Mouse (Mus musculus) lung, embryonic 15.5 days (tissue): ENCODE results near the gene Hpcal4. TPM values are rescaled to one million over a fixed set of nuclear protein-coding genes. Genes with fewer than 3 reads are reported as not detected.
A peak's percentile ranks its signal among the peaks of the same experiment; 100 is the strongest.

Source experiments
- ATAC-seq: fragments of 200-750 bp; cut with Nextera tagmentation; 2 replicates; pipeline ENCODE4 v1.8.0; 2017; ENCODE audit warnings: moderate number of reproducible peaks, borderline replicate concordance; ENCODE audit not compliant: low FRiP score, low TSS enrichment; ENCODE audit errors: extremely low read depth
- H3K27ac ChIP-seq: fragments of 300-500 bp; sonication (generic); 2 replicates; pipeline ENCODE4 v1.5.1; 2015; ENCODE audit warnings: moderate library complexity, mild to moderate bottlenecking, inconsistent platforms
- H3K27me3 ChIP-seq: fragments of 300-500 bp; sonication (generic); 2 replicates; pipeline ENCODE4 v1.6.1; 2015; ENCODE audit warnings: inconsistent platforms
- H3K36me3 ChIP-seq: fragments of 300-500 bp; sonication (generic); 2 replicates; pipeline ENCODE4 v1.6.1; 2015; ENCODE audit warnings: inconsistent platforms
- H3K4me1 ChIP-seq: fragments of 300-500 bp; sonication (generic); 2 replicates; pipeline ENCODE4 v1.6.1; 2015; ENCODE audit warnings: inconsistent platforms
- H3K4me2 ChIP-seq: fragments of 300-500 bp; sonication (generic); 2 replicates; pipeline ENCODE4 v1.6.1; 2015; ENCODE audit warnings: inconsistent platforms, mild to moderate bottlenecking, moderate library complexity
- H3K4me3 ChIP-seq: fragments of 300-500 bp; sonication (generic); 2 replicates; pipeline ENCODE4 v1.5.1; 2015; ENCODE audit warnings: mild to moderate bottlenecking, inconsistent platforms
- H3K9ac ChIP-seq: fragments of 300-500 bp; sonication (generic); 2 replicates; pipeline ENCODE4 v1.6.1; 2015; ENCODE audit warnings: inconsistent platforms
- H3K9me3 ChIP-seq: fragments of 300-500 bp; sonication (generic); 2 replicates; pipeline ENCODE4 v1.6.1; 2016; ENCODE audit warnings: inconsistent platforms
- WGBS: fragments of 180-500 bp; shearing (Covaris S2); methylation state at CpG from one replicate; pipeline ENCODE4 v1.1.7; 2015; 5-methylcytosine and 5-hydroxymethylcytosine counted together
- polyA plus RNA-seq: library from polyadenylated mRNA; unstranded; fragments of >200 nt; fragmentation: Nextera tagmentation; extraction: Ambion mirVana; gene quantifications from 2 replicates; pipeline ENCODE4 v1.2.1, GENCODE M21; 2015

The Hpcal4 gene
- polyA plus RNA-seq, 1 experiment from 2014 or later = 0.37 TPM

DNA sequence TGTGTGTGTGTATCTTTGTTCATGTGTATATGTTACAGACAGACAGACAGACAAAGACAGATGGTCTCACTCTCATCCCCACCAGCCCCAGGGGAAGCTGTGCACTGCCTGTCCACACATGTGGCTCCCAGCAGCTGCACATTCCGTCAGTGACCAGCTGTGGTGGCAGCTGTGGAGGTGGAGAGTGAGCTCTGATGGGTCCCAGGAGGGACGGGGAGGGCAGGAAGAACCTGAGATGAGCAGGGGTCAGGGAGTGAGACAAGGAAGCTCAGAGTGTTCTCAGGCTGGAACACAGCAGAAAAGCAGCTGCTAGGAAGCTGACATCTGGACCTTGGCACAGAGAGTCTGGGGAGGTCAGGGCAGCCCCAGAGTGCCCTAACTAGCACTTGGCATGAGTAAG, 45.2 kb downstream of the Hpcal4 start:
- no peak overlapping the region for H3K9ac ChIP-seq
- peak; percentile 71; the same call in 1 of the 2 replicates for ATAC-seq
- WGBS = 24% methylated on average over 2 of the region's 2 CpGs
- no peaks in the 10 kb centered on the region for H3K36me3 ChIP-seq
- H3K4me1 ChIP-seq = peaks cover 39% of the 10 kb centered on the region
- no peaks in the 10 kb centered on the region for H3K9me3 ChIP-seq
- peak overlapping the region; percentile 35; the same call in 1 of the 2 replicates for H3K27ac ChIP-seq
- no peak overlapping the region for H3K4me3 ChIP-seq
- H3K4me2 ChIP-seq = no peak overlapping the region
- H3K27me3 ChIP-seq = peaks cover 12% of the 10 kb centered on the region; the same call in 1 of the 2 replicates

- 0 out of 2 replicates have a peak overlapping the region, but pooled peaks have one; percentile 35 for H3K27ac ChIP-seq
- 45% methylated on average over 11 of the region's 11 CpGs for WGBS
- H3K4me1 ChIP-seq = peaks cover 48% of the 10 kb centered on the region
- H3K4me3 ChIP-seq = no peak overlapping the region
- H3K36me3 ChIP-seq = no peaks in the 10 kb centered on the region
- no peak overlapping the region for H3K9ac ChIP-seq
- no peak overlapping the region for H3K4me2 ChIP-seq
- no peaks in the 10 kb centered on the region for H3K9me3 ChIP-seq
- peaks cover 20% of the 10 kb centered on the region for H3K27me3 ChIP-seq
- no peak for ATAC-seq
These were observed 46.1 kb downstream of the Hpcal4 start for GRCm38 (mm10) chr4:123229166-123229565.

- peaks cover 44% of the 10 kb centered on the region for H3K4me1 ChIP-seq
- peak overlapping the region; percentile 94; the same call in 1 of the 2 replicates for H3K4me2 ChIP-seq
- no peak overlapping the region for H3K4me3 ChIP-seq
- ATAC-seq = no peak
- no peak overlapping the region for H3K27ac ChIP-seq
- no peak overlapping the region for H3K9ac ChIP-seq
- no peaks in the 10 kb centered on the region for H3K9me3 ChIP-seq
- WGBS = 55% methylated on average over 3 of the region's 3 CpGs
- H3K36me3 ChIP-seq = no peaks in the 10 kb centered on the region
- H3K27me3 ChIP-seq = peaks cover 34% of the 10 kb centered on the region
These were observed 49.8 kb downstream of the Hpcal4 start for GRCm38 (mm10) chr4:123232841-123233240.

- H3K4me1 ChIP-seq = peaks cover 41% of the 10 kb centered on the region
- peak within 1 kb of the TSS; percentile 47 for H3K4me3 ChIP-seq
- 2% methylated on average over 47 of the region's 52 CpGs for WGBS
- peak; percentile 35 for ATAC-seq
- no peaks in the 10 kb centered on the region for H3K9me3 ChIP-seq
- no peaks in the 10 kb centered on the region for H3K36me3 ChIP-seq
- H3K27ac ChIP-seq = peak within 1 kb of the TSS; percentile 15; the same call in 1 of the 2 replicates
- H3K27me3 ChIP-seq = peaks cover 40% of the 10 kb centered on the region
- H3K4me2 ChIP-seq = peak within 1 kb of the TSS; percentile 94
- peak within 1 kb of the TSS; percentile 32 for H3K9ac ChIP-seq
These were observed 50.6 kb downstream of the Hpcal4 start, which contains the start of gene Heyl for GRCm38 (mm10) chr4:123233492-123234084. Gene Heyl, plus strand, starts transcription at chr4:123233556.

- peak overlapping the region; percentile 47 for H3K4me3 ChIP-seq
- WGBS = 68% methylated on average over 9 of the region's 9 CpGs
These were observed 52.9 kb downstream of the Hpcal4 start for GRCm38 (mm10) chr4:123235835-123236430.

DNA sequence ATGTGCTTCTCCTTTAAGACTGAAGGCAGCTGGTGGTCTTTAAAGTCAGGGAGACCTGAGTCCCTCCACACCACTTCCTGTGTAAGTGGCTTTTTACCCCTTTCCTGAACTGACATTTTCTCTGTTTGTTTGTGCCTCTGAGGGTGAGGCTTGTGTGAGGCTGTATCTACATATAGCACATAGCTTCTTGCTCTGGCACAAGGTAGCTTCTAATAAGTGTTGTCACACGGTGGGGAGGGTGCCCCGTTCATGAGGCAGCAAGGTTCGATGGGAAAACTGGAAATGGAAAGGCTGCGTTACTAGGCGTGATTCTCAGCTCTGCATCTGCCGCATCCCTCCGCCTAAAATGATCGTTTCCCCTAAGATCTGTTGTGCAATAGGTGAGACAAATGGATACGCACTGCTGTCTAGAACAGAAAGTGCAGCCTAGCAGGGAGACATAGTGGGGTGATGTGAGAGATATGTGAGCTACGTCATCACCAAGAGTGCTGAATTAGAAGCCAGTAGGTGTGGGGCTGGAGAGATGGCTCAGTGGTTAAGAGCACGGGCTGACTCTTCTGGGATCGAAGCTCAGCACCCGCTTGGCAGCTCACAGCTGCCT, 53.5 kb downstream of the Hpcal4 start:
- peaks cover 45% of the 10 kb centered on the region for H3K4me1 ChIP-seq
- H3K9ac ChIP-seq = no peak overlapping the region
- H3K4me3 ChIP-seq = peak overlapping the region; percentile 47

More at GRCm38 (mm10) chr4:123235835-123236430, 52.9 kb downstream of the Hpcal4 start:
- no peak for ATAC-seq
- Histone ChIP-seq H3K27me3 (peaks cover 63% of the 10 kb centered on the region), H3K36me3 (no peaks in the 10 kb centered on the region), H3K9ac (no peak overlapping the region), H3K27ac (peak overlapping the region; percentile 57), H3K4me1 (peaks cover 45% of the 10 kb centered on the region), H3K4me2 (peak overlapping the region; percentile 94), H3K9me3 (no peaks in the 10 kb centered on the region)

DNA sequence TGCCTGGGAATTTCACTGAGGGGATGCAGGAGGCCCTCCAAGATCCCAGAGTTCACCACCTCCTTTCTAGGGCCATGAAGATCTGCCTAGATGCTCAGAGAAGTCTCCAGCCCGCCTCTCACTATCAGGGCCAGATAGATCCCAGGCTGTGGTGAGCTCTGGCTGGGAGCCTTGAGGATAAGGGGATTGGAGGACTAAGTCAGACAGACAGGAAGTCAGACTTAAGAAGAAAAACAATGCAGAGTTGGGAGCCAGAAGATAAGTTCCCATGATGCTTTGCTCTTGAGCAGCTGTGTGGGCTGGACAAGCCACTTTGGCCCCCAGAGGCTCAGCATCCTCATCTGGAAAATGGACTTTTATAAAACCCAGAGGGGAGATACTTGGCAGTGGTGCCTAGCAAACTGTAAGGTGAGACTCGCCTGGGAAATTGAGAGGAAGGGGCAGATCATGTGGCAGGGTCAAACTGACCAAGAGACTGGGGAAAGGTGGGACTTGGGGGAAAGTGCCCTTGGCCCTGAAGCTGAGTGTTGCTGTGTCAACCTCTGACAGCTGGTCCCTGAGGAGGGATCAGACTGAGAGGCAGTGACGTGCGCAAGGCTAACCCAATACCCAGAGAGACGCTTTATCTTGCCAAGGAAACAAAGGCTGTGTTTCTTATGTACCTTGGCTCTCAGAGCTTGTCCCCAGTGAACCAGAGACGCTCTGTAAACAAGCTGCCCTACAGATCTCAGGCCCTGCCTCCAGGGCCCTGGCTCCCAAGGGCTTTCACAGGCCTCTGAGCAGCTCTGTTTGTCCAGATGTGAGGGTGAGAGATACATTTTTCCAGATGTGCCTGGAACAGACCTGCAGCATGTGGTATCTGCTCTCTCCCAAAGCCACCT, 54.6 kb downstream of the Hpcal4 start:
- Histone ChIP-seq H3K27ac (peak overlapping the region; percentile 57), H3K27me3 (peaks cover 60% of the 10 kb centered on the region), H3K4me3 (no peak overlapping the region), H3K9ac (no peak overlapping the region), H3K4me2 (peak overlapping the region; percentile 94), H3K4me1 (peaks cover 45% of the 10 kb centered on the region), H3K9me3 (no peaks in the 10 kb centered on the region), H3K36me3 (no peaks in the 10 kb centered on the region)
- ATAC-seq = peak; percentile 16; the same call in 1 of the 2 replicates
- WGBS = 51% methylated on average over 6 of the region's 6 CpGs

More for the DNA sequence above, 53.5 kb downstream of the Hpcal4 start:
- no peak for ATAC-seq
- Histone ChIP-seq H3K36me3 (no peaks in the 10 kb centered on the region), H3K27ac (peak overlapping the region; percentile 57), H3K27me3 (peaks cover 66% of the 10 kb centered on the region), H3K4me2 (peak overlapping the region; percentile 94), H3K9me3 (no peaks in the 10 kb centered on the region)
- 53% methylated on average over 13 of the region's 13 CpGs for WGBS

DNA sequence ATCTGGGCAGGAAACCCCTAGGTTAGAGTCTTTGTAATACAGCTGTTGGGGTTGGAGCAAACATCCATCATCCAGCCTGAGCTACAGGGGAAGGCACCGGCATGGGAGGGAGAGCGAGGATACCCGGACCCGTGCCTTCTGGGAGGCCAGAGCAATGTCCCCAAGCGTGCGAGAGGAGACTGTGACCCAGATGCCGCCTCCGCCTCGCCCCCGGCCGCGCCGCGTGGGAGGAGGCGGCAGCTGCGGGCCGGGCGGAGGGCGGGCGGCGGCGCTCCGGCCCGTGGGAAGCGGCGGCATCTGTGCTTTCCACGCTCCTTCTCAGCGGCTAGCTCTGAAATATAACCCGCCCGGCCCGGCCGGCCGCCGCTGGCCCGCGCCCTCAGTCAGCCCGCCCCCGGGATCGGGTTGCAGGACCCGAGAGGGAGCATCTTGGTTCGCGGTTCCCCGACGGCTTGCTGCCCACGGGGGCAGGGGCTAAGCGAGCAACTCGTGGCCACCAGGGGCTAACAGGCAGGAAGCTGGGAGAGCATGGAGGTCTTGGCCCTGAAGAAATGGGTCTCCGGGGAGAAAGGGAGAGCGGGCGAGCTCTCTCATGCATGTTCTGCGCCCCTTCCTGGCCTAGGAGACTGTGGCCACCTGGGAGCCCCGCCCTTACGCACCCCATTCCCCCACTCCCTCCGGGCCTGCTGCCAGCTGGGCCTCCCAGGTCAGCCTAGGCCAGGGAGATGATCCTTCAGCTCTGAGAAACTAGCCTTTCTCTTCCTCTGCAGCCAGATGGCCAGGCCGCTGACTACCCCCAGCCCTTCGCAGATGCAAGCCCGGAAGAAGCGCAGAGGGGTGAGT, 56.6 kb downstream of the Hpcal4 start:
- Histone ChIP-seq H3K9ac (peak overlapping the region; percentile 20), H3K9me3 (no peaks in the 10 kb centered on the region), H3K4me3 (peak overlapping the region; percentile 34), H3K4me1 (peaks cover 31% of the 10 kb centered on the region), H3K4me2 (peak overlapping the region; percentile 60), H3K36me3 (no peaks in the 10 kb centered on the region), H3K27me3 (peaks cover 50% of the 10 kb centered on the region), H3K27ac (peak overlapping the region; percentile 57)
- ATAC-seq = peak; percentile 62
- WGBS = 4% methylated on average over 56 of the region's 58 CpGs
